8 mouse cellular contexts compared by ENCODE assay signal in the genomic region with DNA sequence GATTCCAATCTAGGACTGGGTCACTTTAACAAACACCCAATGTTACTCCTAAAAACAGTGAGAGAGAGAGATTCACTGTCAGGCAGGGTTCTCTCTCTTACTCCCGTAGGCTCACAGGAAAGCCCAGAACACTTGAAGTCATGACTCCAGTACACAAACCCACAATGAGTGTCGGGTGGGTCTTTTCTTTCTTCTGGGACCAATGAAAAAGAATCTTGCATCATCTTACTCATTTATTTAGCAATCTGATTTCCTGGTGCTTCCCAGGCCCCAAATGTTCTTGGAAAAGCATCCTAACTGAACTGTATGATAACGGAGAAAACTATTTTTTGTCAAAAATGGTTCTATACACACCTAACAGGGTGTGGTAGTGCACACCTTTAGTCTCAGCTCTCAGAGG. TPM values are rescaled to one million over a fixed set of nuclear protein-coding genes. Genes with fewer than 3 reads are reported as not detected.
A peak's percentile ranks its signal among the peaks of the same experiment; 100 is the strongest.
DNase-seq lines count a peak whose midpoint lies in the region; ATAC-seq and TF ChIP-seq lines count a peak whose summit lies in the region.

No protein-coding gene starts in this region.

- H3K36me3 ChIP-seq in kidney, embryonic 14.5 days (ENCODE audit: control insufficient read depth, insufficient read depth, low read length): peaks cover 2% of the 10 kb centered on the region; the same call in 1 of the 2 replicates
- H3K36me3 ChIP-seq in intestine, embryonic 16.5 days (ENCODE audit: control insufficient read depth, insufficient read depth, low read length): no peaks in the 10 kb centered on the region
- H3K36me3 ChIP-seq in neural tube, embryonic 12.5 days: no peaks in the 10 kb centered on the region

- peaks cover 27% of the 10 kb centered on the region for H3K4me1 ChIP-seq in kidney, embryonic 14.5 days (ENCODE audit: control insufficient read depth, insufficient read depth, low read length)
- peaks cover 9% of the 10 kb centered on the region for H3K4me1 ChIP-seq in embryonic fibroblast, embryonic 13.5 days (ENCODE audit: control insufficient read depth, insufficient read depth, low read length)
- H3K4me1 ChIP-seq in intestine, embryonic 16.5 days (ENCODE audit: control insufficient read depth, insufficient read depth, low read length): peaks cover 20% of the 10 kb centered on the region
- peaks cover 39% of the 10 kb centered on the region for H3K4me1 ChIP-seq in neural tube, embryonic 12.5 days

- no peak for ATAC-seq in kidney, embryonic 14.5 days (ENCODE audit: low FRiP score, low TSS enrichment)
- no peak for ATAC-seq in intestine, embryonic 16.5 days
- ATAC-seq in neural tube, embryonic 12.5 days (ENCODE audit: low FRiP score, low read depth): no peak

- H3K27me3 ChIP-seq in kidney, embryonic 14.5 days (ENCODE audit: control insufficient read depth, insufficient read depth, low read length): no peaks in the 10 kb centered on the region
- no peaks in the 10 kb centered on the region for H3K27me3 ChIP-seq in intestine, embryonic 16.5 days (replicated peaks; ENCODE audit: control insufficient read depth, insufficient read depth, low read length)
- no peaks in the 10 kb centered on the region for H3K27me3 ChIP-seq in neural tube, embryonic 12.5 days (replicated peaks)

- no peaks in the 10 kb centered on the region for H3K9me3 ChIP-seq in kidney, embryonic 14.5 days (ENCODE audit: control insufficient read depth, low read length)
- 0 out of 2 replicates have a peak, but pooled peaks cover 5% of the 10 kb centered on the region for H3K9me3 ChIP-seq in intestine, embryonic 16.5 days (ENCODE audit: control insufficient read depth, low read length)
- H3K9me3 ChIP-seq in neural tube, embryonic 12.5 days: no peaks in the 10 kb centered on the region

- 72% methylated on average over 3 of the region's 3 CpGs for WGBS in kidney, embryonic 14.5 days
- WGBS in intestine, embryonic 16.5 days: 71% methylated on average over 3 of the region's 3 CpGs
- 82% methylated on average over 3 of the region's 3 CpGs for WGBS in neural tube, embryonic 12.5 days

- no peak for TF ChIP-seq CTCF in embryonic fibroblast, embryonic 13.5 days (IDR thresholded peaks at IDR 0.05; ENCODE audit: borderline replicate concordance, insufficient read depth, low read length)

- H3K9ac ChIP-seq in kidney, embryonic 14.5 days (ENCODE audit: low read depth, low read length): no peak overlapping the region
- H3K9ac ChIP-seq in intestine, embryonic 16.5 days (ENCODE audit: low read depth, low read length): no peak overlapping the region
- no peak overlapping the region for H3K9ac ChIP-seq in neural tube, embryonic 12.5 days

- no peak for TF ChIP-seq POLR2A in embryonic fibroblast, embryonic 13.5 days (IDR thresholded peaks at IDR 0.05; ENCODE audit: low read depth, low read length)

- peak overlapping the region; percentile 52 for H3K4me2 ChIP-seq in kidney, embryonic 14.5 days (replicated peaks; ENCODE audit: low read depth, low read length)
- peak overlapping the region; percentile 69; the same call in 1 of the 2 replicates for H3K4me2 ChIP-seq in intestine, embryonic 16.5 days (ENCODE audit: low read depth, low read length)
- H3K4me2 ChIP-seq in neural tube, embryonic 12.5 days (replicated peaks): peak overlapping the region; percentile 69

- H3K4me3 ChIP-seq in kidney, embryonic 14.5 days (ENCODE audit: low read length): peak overlapping the region; percentile 87; the same call in 1 of the 2 replicates
- peak overlapping the region; percentile 78; the same call in 1 of the 2 replicates for H3K4me3 ChIP-seq in embryonic fibroblast, embryonic 13.5 days (ENCODE audit: insufficient read depth, low read length)
- H3K4me3 ChIP-seq in intestine, embryonic 16.5 days (ENCODE audit: low read length): peak overlapping the region; percentile 69; the same call in 1 of the 2 replicates
- H3K4me3 ChIP-seq in neural tube, embryonic 12.5 days: peak overlapping the region; percentile 71; the same call in 1 of the 2 replicates

- no peak for DNase-seq in kidney, adult 11 months
- no peak for DNase-seq in adrenal gland, adult 18-20 months (ENCODE audit: low spot score in 2 of 2)
- no peak for DNase-seq in right cerebral cortex, postnatal 36 days (ENCODE audit: low spot score in 2 of 2)
- DNase-seq in thymus, postnatal 4 days: no peak

- no peak overlapping the region for H3K27ac ChIP-seq in kidney, embryonic 14.5 days (ENCODE audit: low read depth, low read length)
- peak overlapping the region; percentile 17; the same call in 1 of the 2 replicates for H3K27ac ChIP-seq in embryonic fibroblast, embryonic 13.5 days (ENCODE audit: insufficient read depth, low read length)
- H3K27ac ChIP-seq in intestine, embryonic 16.5 days (ENCODE audit: low read length): no peak overlapping the region
- no peak overlapping the region for H3K27ac ChIP-seq in neural tube, embryonic 12.5 days

RNA-seq across cellular contexts. Expression of gene Myo1b, which starts 1.8 kb away (rescaled TPM):
- polyA plus RNA-seq in kidney, embryonic 14.5 days (2014; fragmentation: Nextera tagmentation; extraction: Ambion mirVana): 54.4 and 88.8 TPM in 2 replicates
- polyA plus RNA-seq in embryonic fibroblast, embryonic 13.5 days (2011; ENCODE audit: insufficient read length, low read depth, missing spikeins): 47.7 and 66.5 TPM in 2 replicates
- polyA plus RNA-seq in intestine, embryonic 16.5 days (2015; fragmentation: Nextera tagmentation; extraction: Ambion mirVana): 30.8 and 40.8 TPM in 2 replicates
- 119 and 128 TPM in 2 replicates for polyA plus RNA-seq in neural tube, embryonic 12.5 days (2016; fragmentation: Nextera tagmentation; extraction: Ambion mirVana)
- 10 to 100 TPM; 44.2 to 44.5 TPM for total RNA-seq in adrenal gland, adult 18-20 months (2021)
